Mouse (Mus musculus) cortical plate, adult 2 months (tissue): ENCODE measurements around the gene 3110001I22Rik.
"Not testable (repeated sequence)": the region's sequence is repeated elsewhere in the genome, so short reads cannot be mapped to it uniquely, and the experiment has no call there.

Experiments used
- CTCF ChIP-seq: fragments of 200-500 bp; IDR thresholded peaks from 2 replicates; pipeline ENCODE4 v1.5.1; 2011; ENCODE audit warnings: mild to moderate bottlenecking, control low read depth, low read length; ENCODE audit not compliant: insufficient read depth; ENCODE audit errors: extremely low read depth
- POLR2A ChIP-seq: fragments of 200-500 bp; IDR thresholded peaks from 2 replicates; pipeline ENCODE4 v1.6.1; 2011; ENCODE audit warnings: mild to moderate bottlenecking, low read length, control low read depth; ENCODE audit not compliant: insufficient read depth; ENCODE audit errors: extremely low read depth

DNA sequence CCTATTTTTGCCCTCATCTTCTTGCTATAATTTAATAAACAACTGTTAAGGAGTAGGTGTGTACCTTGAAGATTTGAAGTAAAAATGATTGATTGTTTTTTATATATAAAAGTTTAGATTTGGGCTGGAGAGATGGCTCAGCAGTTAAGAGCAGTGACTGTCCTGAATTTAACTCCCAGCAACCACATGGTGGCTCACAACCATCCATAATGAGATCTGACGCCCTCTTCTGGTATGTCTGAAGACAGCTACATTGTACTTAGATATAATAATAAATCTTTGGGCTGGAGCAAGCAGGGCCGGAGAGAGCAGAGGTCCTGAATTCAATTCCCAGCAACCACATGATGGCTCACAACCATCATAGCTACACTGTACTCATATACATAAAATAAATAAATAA, 33.5 kb upstream of the 3110001I22Rik start:
- not testable (repeated sequence) for TF ChIP-seq CTCF, POLR2A
